Mouse (Mus musculus) c-Kit-positive CD71-positive TER-119-negative erythroid progenitor cells, embryonic 14.5 days (primary cell): ENCODE data around the gene Nrd1.

Source experiments
- DNase-seq: peaks from one replicate; pipeline ENCODE4 v3.0.0-alpha.2; 2013; ENCODE audit warnings: low read depth

The Nrd1 gene

GRCm38 (mm10) chr4:109098861-109099260 is 98.4 kb downstream of the Nrd1 start:
- no peak for DNase-seq

- no peak for DNase-seq
Measured at GRCm38 (mm10) chr4:109102574-109102973, 102.1 kb downstream of the Nrd1 start.

GRCm38 (mm10) chr4:109103145-109103883 is 102.9 kb downstream of the Nrd1 start:
- DNase-seq = no peak

DNA sequence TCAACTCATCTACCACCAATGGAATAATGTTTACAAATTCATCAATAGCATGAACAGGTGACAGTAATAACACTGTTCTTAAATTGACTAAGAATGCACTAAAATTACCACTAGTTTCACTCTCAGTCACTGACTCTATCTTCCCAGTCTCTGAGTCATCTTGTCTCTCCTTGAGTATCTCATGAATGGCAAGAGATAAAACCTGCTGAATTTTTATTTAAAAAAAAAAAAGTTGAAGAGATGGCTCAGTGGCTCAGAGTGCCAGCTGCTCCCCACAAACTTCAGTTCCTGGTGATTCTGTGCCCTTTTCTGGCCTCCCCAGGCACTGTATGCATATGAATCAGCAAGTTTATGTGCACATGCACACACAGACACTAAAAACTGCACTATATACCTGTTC is 104.8 kb downstream of the Nrd1 start:
- no peak for DNase-seq

GRCm38 (mm10) chr4:109106034-109106433 is 105.6 kb downstream of the Nrd1 start:
- no peak for DNase-seq

DNA sequence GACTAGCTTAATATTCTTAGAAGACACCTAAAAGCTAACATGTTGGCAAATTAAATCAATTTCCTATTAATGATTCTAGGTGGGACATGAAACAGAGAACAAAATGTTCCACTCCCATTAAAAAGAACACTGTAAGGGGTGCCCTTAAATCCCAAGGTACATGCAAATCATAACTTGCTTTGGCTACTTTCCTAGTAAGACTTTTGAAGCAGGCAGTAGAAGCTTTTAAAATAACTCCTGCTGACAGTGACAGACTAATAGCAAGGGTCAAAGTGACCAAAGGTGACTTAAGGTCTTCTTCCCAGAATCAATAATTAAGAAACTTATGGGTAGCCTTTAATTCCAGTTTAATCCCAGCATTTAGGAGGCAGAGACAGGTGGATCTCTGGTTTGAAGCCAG is 106.1 kb downstream of the Nrd1 start:
- DNase-seq = no peak

DNA sequence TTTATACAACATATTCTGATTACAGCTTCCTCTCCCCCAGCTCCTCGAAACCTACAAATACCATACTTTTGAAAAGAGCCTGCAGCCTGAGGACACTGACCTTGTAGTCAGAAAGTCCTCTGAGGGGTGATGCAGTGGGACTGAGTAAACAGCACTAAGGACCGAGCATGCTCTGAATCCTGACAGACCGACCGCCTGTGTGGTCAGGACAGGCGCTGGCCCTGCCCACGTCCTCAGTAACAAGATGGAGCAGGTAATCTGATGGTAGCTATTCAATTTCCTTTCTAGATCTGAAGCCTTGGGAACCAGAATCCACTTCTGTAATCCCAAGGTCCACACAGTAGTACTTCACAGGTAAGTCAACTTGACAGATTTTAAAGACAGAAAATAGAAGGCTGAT is 108.6 kb downstream of the Nrd1 start:
- no peak for DNase-seq

DNA sequence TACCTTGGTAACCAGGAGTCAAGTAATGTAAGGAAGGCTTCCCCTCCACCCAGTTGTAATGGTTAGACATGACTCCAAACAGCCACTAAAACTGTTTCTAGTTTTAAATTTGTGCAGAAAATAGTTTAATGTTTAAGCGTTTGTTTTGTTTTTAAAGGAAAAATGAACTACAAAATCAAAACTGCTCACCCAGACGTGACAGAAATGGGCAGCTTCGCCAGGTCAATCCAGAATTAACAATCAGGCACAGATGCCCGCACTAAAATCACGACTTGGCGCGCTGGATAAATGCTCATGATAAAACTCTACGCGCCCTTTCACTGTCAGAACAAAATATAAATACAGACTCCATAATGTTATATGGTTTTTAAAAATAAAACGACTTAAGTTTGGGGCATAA is 109.2 kb downstream of the Nrd1 start:
- DNase-seq = no peak

GRCm38 (mm10) chr4:109110978-109111377 is 110.5 kb downstream of the Nrd1 start:
- DNase-seq = no peak
